Mouse (Mus musculus) kidney, postnatal 0 days (tissue): ENCODE results near the gene Zfp36l1. TPM values are rescaled to one million over a fixed set of nuclear protein-coding genes. Genes with fewer than 3 reads are reported as not detected.
A peak's percentile ranks its signal among the peaks of the same experiment; 100 is the strongest.

Source experiments
- ATAC-seq: fragments of 200-750 bp; cut with Nextera tagmentation; replicated peaks from 2 replicates; pipeline ENCODE4 v1.8.0; 2017; ENCODE audit warnings: low read depth, moderate number of reproducible peaks, moderate TSS enrichment, moderate library complexity; ENCODE audit not compliant: low FRiP score
- DNase-seq: peaks from one replicate; pipeline ENCODE4 v3.0.0-alpha.2; 2016; ENCODE audit warnings: low spot score
- H3K27ac ChIP-seq: fragments of 300-500 bp; sonication (generic); 2 replicates; pipeline ENCODE4 v1.5.1; 2014; ENCODE audit warnings: mild to moderate bottlenecking
- H3K27me3 ChIP-seq: fragments of 300-500 bp; sonication (generic); 2 replicates; pipeline ENCODE4 v1.6.1; 2014; ENCODE audit warnings: low read length, mixed read lengths; ENCODE audit not compliant: insufficient read depth
- H3K36me3 ChIP-seq: fragments of 300-500 bp; sonication (generic); 2 replicates; pipeline ENCODE4 v1.6.1; 2014; ENCODE audit warnings: low read length, mixed read lengths; ENCODE audit not compliant: insufficient read depth
- H3K4me1 ChIP-seq: fragments of 300-500 bp; sonication (generic); replicated peaks from 2 replicates; pipeline ENCODE4 v1.6.1; 2014; ENCODE audit warnings: antibody characterized with exemption, low read length, mixed read lengths; ENCODE audit not compliant: insufficient read depth
- H3K4me2 ChIP-seq: fragments of 300-500 bp; sonication (generic); 2 replicates; pipeline ENCODE4 v1.6.1; 2014; ENCODE audit warnings: mild to moderate bottlenecking, low read length, moderate library complexity, mixed read lengths
- H3K4me3 ChIP-seq: fragments of 300-500 bp; sonication (generic); replicated peaks from 2 replicates; pipeline ENCODE4 v1.5.1; 2014; ENCODE audit warnings: low read depth, low read length
- H3K9ac ChIP-seq: fragments of 300-500 bp; sonication (generic); 2 replicates; pipeline ENCODE4 v1.6.1; 2014; ENCODE audit warnings: low read depth, low read length
- H3K9me3 ChIP-seq: fragments of 300-500 bp; sonication (generic); replicated peaks from 2 replicates; pipeline ENCODE4 v1.6.1; 2016; ENCODE audit warnings: low read length, inconsistent platforms, mixed read lengths
- CTCF ChIP-seq: IDR thresholded peaks from 2 replicates; pipeline ENCODE4 v1.5.1; 2016; ENCODE audit warnings: antibody characterized with exemption, low read depth, mild to moderate bottlenecking, moderate library complexity
- WGBS: fragments of 180-500 bp; shearing (Covaris S2); extraction: QIAGEN DNeasy Blood & Tissue Kit; methylation state at CpG from one replicate; pipeline ENCODE4 v1.1.7; 2014; 5-methylcytosine and 5-hydroxymethylcytosine counted together
- polyA plus RNA-seq: library from polyadenylated mRNA; unstranded; fragments of >200 nt; fragmentation: Nextera tagmentation; extraction: Ambion mirVana; gene quantifications from 2 replicates; pipeline ENCODE4 v1.2.1, GENCODE M21; 2015

The Zfp36l1 gene
- polyA plus RNA-seq, 1 experiment from 2014 or later, result 160 TPM

GRCm38 (mm10) chr12:80141011-80141410 is 28.2 kb upstream of the Zfp36l1 start:
- no peaks in the 10 kb centered on the region for H3K36me3 ChIP-seq
- H3K9me3 ChIP-seq, result no peaks in the 10 kb centered on the region
- no peak overlapping the region for H3K4me3 ChIP-seq
- 89% methylated on average over 8 of the region's 8 CpGs for WGBS
- no peaks in the 10 kb centered on the region for H3K27me3 ChIP-seq
- DNase-seq, result no peak
- H3K4me2 ChIP-seq, result no peak overlapping the region
- no peak for ATAC-seq
- no peak overlapping the region for H3K27ac ChIP-seq
- no peaks in the 10 kb centered on the region for H3K4me1 ChIP-seq
- no peak overlapping the region for H3K9ac ChIP-seq
- TF ChIP-seq CTCF, result no peak

- Histone ChIP-seq H3K4me1 (no peaks in the 10 kb centered on the region), H3K36me3 (no peaks in the 10 kb centered on the region), H3K4me3 (no peak overlapping the region), H3K4me2 (no peak overlapping the region), H3K27me3 (no peaks in the 10 kb centered on the region), H3K27ac (no peak overlapping the region), H3K9me3 (no peaks in the 10 kb centered on the region), H3K9ac (no peak overlapping the region)
- ATAC-seq (no peak), DNase-seq (no peak)
- no peak for TF ChIP-seq CTCF
- WGBS, result 69% methylated on average over 1 of the region's 1 CpGs
These were observed 24.9 kb upstream of the Zfp36l1 start for GRCm38 (mm10) chr12:80137744-80138143.

GRCm38 (mm10) chr12:80137246-80137645 is 24.4 kb upstream of the Zfp36l1 start:
- TF ChIP-seq CTCF, result no peak
- 77% methylated on average over 6 of the region's 6 CpGs for WGBS

GRCm38 (mm10) chr12:80136264-80136930 is 23.6 kb upstream of the Zfp36l1 start:
- Histone ChIP-seq H3K27ac (no peak overlapping the region), H3K4me1 (peaks cover 7% of the 10 kb centered on the region), H3K4me3 (no peak overlapping the region), H3K9ac (no peak overlapping the region), H3K36me3 (no peaks in the 10 kb centered on the region), H3K9me3 (no peaks in the 10 kb centered on the region), H3K27me3 (no peaks in the 10 kb centered on the region), H3K4me2 (no peak overlapping the region)
- DNase-seq (no peak), ATAC-seq (no peak)
- no peak for TF ChIP-seq CTCF
- 86% methylated on average over 12 of the region's 12 CpGs for WGBS

More at GRCm38 (mm10) chr12:80137246-80137645, 24.4 kb upstream of the Zfp36l1 start:
- Histone ChIP-seq H3K4me1 (no peaks in the 10 kb centered on the region), H3K4me3 (no peak overlapping the region), H3K27ac (no peak overlapping the region), H3K4me2 (no peak overlapping the region), H3K9ac (no peak overlapping the region), H3K27me3 (no peaks in the 10 kb centered on the region), H3K36me3 (no peaks in the 10 kb centered on the region), H3K9me3 (no peaks in the 10 kb centered on the region)
- DNase-seq, result no peak
- ATAC-seq, result no peak

- TF ChIP-seq CTCF, result no peak
- Histone ChIP-seq H3K36me3 (no peaks in the 10 kb centered on the region), H3K4me3 (no peak overlapping the region), H3K9ac (no peak overlapping the region), H3K4me2 (no peak overlapping the region), H3K4me1 (peaks cover 16% of the 10 kb centered on the region), H3K27ac (no peak overlapping the region), H3K9me3 (no peaks in the 10 kb centered on the region), H3K27me3 (no peaks in the 10 kb centered on the region)
- ATAC-seq (no peak), DNase-seq (no peak)
- 84% methylated on average over 8 of the region's 8 CpGs for WGBS
These were observed 22.4 kb upstream of the Zfp36l1 start for GRCm38 (mm10) chr12:80135173-80135572.

- H3K4me3 ChIP-seq, result peak overlapping the region; percentile 41; the same call in 1 of the 2 replicates
- WGBS, result 41% methylated on average over 9 of the region's 9 CpGs
- TF ChIP-seq CTCF, result no peak; the same call in 1 of the 2 replicates
These were observed 20.3 kb upstream of the Zfp36l1 start for GRCm38 (mm10) chr12:80133011-80133545.

More at GRCm38 (mm10) chr12:80133011-80133545, 20.3 kb upstream of the Zfp36l1 start:
- peak overlapping the region; percentile 54 for H3K4me2 ChIP-seq
- H3K4me1 ChIP-seq, result peaks cover 24% of the 10 kb centered on the region
- no peak for DNase-seq
- H3K9me3 ChIP-seq, result no peaks in the 10 kb centered on the region
- no peaks in the 10 kb centered on the region for H3K36me3 ChIP-seq
- no peaks in the 10 kb centered on the region for H3K27me3 ChIP-seq
- H3K9ac ChIP-seq, result no peak overlapping the region
- ATAC-seq, result no peak
- H3K27ac ChIP-seq, result peak overlapping the region; percentile 97
